In the genomic region with DNA sequence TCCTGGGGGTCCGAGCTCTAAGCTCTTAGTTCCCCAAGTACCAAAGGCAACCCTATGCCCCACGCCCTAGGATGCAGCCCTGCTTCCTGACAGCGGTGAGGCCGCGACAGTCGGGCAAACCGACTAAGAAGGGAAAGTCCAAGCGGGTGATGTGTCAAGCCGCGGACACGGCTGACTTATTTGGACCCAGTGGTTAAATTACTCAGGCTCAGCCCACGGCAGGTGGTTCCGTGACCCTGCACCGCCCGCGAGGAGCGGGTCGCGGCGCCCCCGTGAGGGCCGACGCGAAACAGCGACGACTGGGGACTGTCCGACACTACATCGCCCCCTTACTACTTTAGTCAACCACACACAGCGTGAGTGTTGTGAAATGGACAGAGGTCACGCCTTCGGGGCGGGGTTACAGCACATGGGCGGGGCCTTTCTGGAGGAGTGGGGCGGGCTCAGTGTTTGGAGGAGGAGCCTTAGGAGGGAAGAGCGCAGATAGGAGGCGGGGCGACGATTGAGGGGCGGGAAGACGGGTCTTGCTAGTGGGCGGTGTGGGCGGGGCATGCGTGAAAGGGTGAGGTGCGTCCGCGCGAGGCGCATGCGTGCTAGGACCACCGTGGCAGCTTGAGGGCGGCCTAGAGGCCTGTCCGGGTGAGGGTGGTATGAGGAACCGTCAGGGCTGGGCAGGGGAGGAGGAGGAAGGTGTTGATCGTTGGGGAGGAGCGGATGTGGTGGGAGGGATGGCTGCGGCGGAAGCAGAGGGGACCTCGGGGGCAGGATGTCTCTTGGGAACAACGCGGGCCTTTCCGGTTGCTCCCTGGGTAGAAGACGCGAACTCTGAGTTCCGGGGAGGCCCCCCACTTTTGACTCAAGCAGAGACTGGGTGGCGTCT, we compare ENCODE assay signal across 8 mouse cellular contexts. TPM values are rescaled to one million over a fixed set of nuclear protein-coding genes. Genes with fewer than 3 reads are reported as not detected.
DNase-seq lines count a peak whose midpoint lies in the region; ATAC-seq and TF ChIP-seq lines count a peak whose summit lies in the region.

A gene (plus strand): TSS at position 555 of the 880 bp plus-strand sequence.

- peak within 1 kb of the TSS; percentile 55 for H3K4me2 ChIP-seq in forebrain, postnatal 0 days (ENCODE audit: low read depth)
- H3K4me2 ChIP-seq in lung, embryonic 15.5 days, result peak within 1 kb of the TSS; percentile 71

- peak; percentile 52 to 97 (median 82) for TF ChIP-seq CTCF in MEL (IDR thresholded peaks at IDR 0.05 in 2 of 3, conservative IDR thresholded peaks at IDR 0.05 in 1 of 3; ENCODE audit: control insufficient read depth in 1 of 3, insufficient read depth in 1 of 3, low read depth in 2 of 3, low read length in 3 of 3, poor library complexity in 1 of 3, severe bottlenecking in 1 of 3)
- TF ChIP-seq CTCF in cerebellum, adult 2 months (IDR thresholded peaks at IDR 0.05; ENCODE audit: borderline replicate concordance, insufficient read depth, low read depth, low read length), result peak; percentile 81
- peak; percentile 86 for TF ChIP-seq CTCF in forebrain, postnatal 0 days (IDR thresholded peaks at IDR 0.05; ENCODE audit: low read depth)

- H3K36me3 ChIP-seq in MEL (ENCODE audit: control insufficient read depth in 1 of 2, insufficient read depth in 2 of 2, low read length in 2 of 2), result peaks cover 5 to 9% of the 10 kb centered on the region in 2 experiments
- peaks cover 18% of the 10 kb centered on the region for H3K36me3 ChIP-seq in forebrain, postnatal 0 days (ENCODE audit: insufficient read depth)
- peaks cover 19% of the 10 kb centered on the region for H3K36me3 ChIP-seq in lung, embryonic 15.5 days

- H3K79me2 ChIP-seq in MEL (ENCODE audit: control insufficient read depth, insufficient read depth, low read length, poor library complexity), result peaks cover 5% of the 10 kb centered on the region; the same call in 1 of the 2 replicates

- peak within 1 kb of the TSS; percentile 82 to 89 for H3K4me3 ChIP-seq in MEL (ENCODE audit: control insufficient read depth in 1 of 2, insufficient read depth in 1 of 2, low read depth in 2 of 2, low read length in 2 of 2)
- peak within 1 kb of the TSS; percentile 75 for H3K4me3 ChIP-seq in cerebellum, adult 2 months (replicated peaks; ENCODE audit: insufficient read depth, low read depth, low read length)
- peak within 1 kb of the TSS; percentile 62 for H3K4me3 ChIP-seq in forebrain, postnatal 0 days (ENCODE audit: low read depth, low read length)
- peak within 1 kb of the TSS; percentile 71 for H3K4me3 ChIP-seq in lung, embryonic 15.5 days

- H3K9me3 ChIP-seq in MEL (replicated peaks; ENCODE audit: insufficient read depth, low read length), result no peaks in the 10 kb centered on the region
- no peaks in the 10 kb centered on the region for H3K9me3 ChIP-seq in forebrain, postnatal 0 days (ENCODE audit: low read length)
- no peaks in the 10 kb centered on the region for H3K9me3 ChIP-seq in lung, embryonic 15.5 days

- peak within 1 kb of the TSS; percentile 72 for H3K9ac ChIP-seq in MEL (ENCODE audit: control insufficient read depth, low read depth, low read length, poor library complexity, severe bottlenecking)
- peak within 1 kb of the TSS; percentile 64 for H3K9ac ChIP-seq in forebrain, postnatal 0 days
- H3K9ac ChIP-seq in lung, embryonic 15.5 days, result peak within 1 kb of the TSS; percentile 72

- H3K4me1 ChIP-seq in MEL (ENCODE audit: control insufficient read depth in 1 of 2, insufficient read depth in 2 of 2, low read length in 2 of 2), result peaks cover 4 to 15% of the 10 kb centered on the region in 2 experiments
- H3K4me1 ChIP-seq in cerebellum, adult 2 months (ENCODE audit: control insufficient read depth, insufficient read depth, low read length), result no peaks in the 10 kb centered on the region; the same call in 1 of the 2 replicates
- H3K4me1 ChIP-seq in forebrain, postnatal 0 days (ENCODE audit: insufficient read depth), result peaks cover 5% of the 10 kb centered on the region; the same call in 1 of the 2 replicates
- peaks cover 10% of the 10 kb centered on the region for H3K4me1 ChIP-seq in lung, embryonic 15.5 days

- H3K27ac ChIP-seq in MEL (ENCODE audit: control insufficient read depth, low read depth, low read length), result peak within 1 kb of the TSS; percentile 84
- 0 out of 2 replicates have a peak within 1 kb of the TSS, but pooled peaks have one; percentile 31 for H3K27ac ChIP-seq in cerebellum, adult 2 months (ENCODE audit: insufficient read depth, low read length)
- H3K27ac ChIP-seq in forebrain, postnatal 0 days (ENCODE audit: low read depth, low read length), result peak within 1 kb of the TSS; percentile 80
- H3K27ac ChIP-seq in lung, embryonic 15.5 days, result peak within 1 kb of the TSS; percentile 94

- peak; percentile 85 for TF ChIP-seq RAD21 in MEL (IDR thresholded peaks at IDR 0.05; ENCODE audit: low read depth, low read length)

- DNase-seq in MEL (ENCODE audit: low read depth, low spot score), result peak; percentile 100
- DNase-seq in cerebellum, adult 2 months, result peak; percentile 99
- DNase-seq in forebrain, postnatal 0 days, result peak; percentile 98
- DNase-seq in heart, postnatal 4 days, result peak; percentile 99
- DNase-seq in layer of hippocampus, adult 8-10 months (ENCODE audit: low spot score in 2 of 2), result peak; percentile 97 to 98
- peak; percentile 99 for DNase-seq in ovary, adult 18-20 months (ENCODE audit: low spot score)
- peak; percentile 98 for DNase-seq in thymus, postnatal 0 days (ENCODE audit: low spot score)

- peak; percentile 16 to 77; a peak in 3 of 4 replicates for TF ChIP-seq EP300 in MEL (IDR thresholded peaks at IDR 0.05; ENCODE audit: low read depth in 1 of 2, low read length in 2 of 2)

- TF ChIP-seq POLR2A in MEL (IDR thresholded peaks at IDR 0.05; ENCODE audit: control insufficient read depth in 1 of 2, insufficient read depth in 1 of 2, low read depth in 1 of 2, low read length in 2 of 2, poor library complexity in 1 of 2), result peak; percentile 57 to 72; a peak in 3 of 4 replicates
- TF ChIP-seq POLR2A in cerebellum, adult 2 months (IDR thresholded peaks at IDR 0.05; ENCODE audit: borderline replicate concordance, insufficient read depth, low read length), result peak; percentile 96

- no peaks in the 10 kb centered on the region for H3K27me3 ChIP-seq in MEL (ENCODE audit: control insufficient read depth in 1 of 2, insufficient read depth in 2 of 2, low read length in 2 of 2)
- H3K27me3 ChIP-seq in cerebellum, adult 2 months (ENCODE audit: control insufficient read depth, insufficient read depth, low read length), result no peaks in the 10 kb centered on the region
- H3K27me3 ChIP-seq in forebrain, postnatal 0 days (ENCODE audit: insufficient read depth, low read length), result no peaks in the 10 kb centered on the region
- no peaks in the 10 kb centered on the region for H3K27me3 ChIP-seq in lung, embryonic 15.5 days

- under 1% methylated on average over 65 of the region's 65 CpGs for WGBS in cerebellum, adult 2 months
- 1% methylated on average over 65 of the region's 65 CpGs for WGBS in forebrain, postnatal 0 days
- under 1% methylated on average over 65 of the region's 65 CpGs for WGBS in lung, embryonic 15.5 days

- ATAC-seq in forebrain, postnatal 0 days, result peak; percentile 94
- ATAC-seq in lung, embryonic 15.5 days (ENCODE audit: borderline replicate concordance, extremely low read depth, low FRiP score, low TSS enrichment), result peak; percentile 98

TF ChIP-seq in MEL, 35 proteins besides CTCF, POLR2A, EP300 and RAD21 (continues in another document):
- no peak for TF ChIP-seq CHD1 (IDR thresholded peaks at IDR 0.05; ENCODE audit: low read depth, low read length)
- TF ChIP-seq HCFC1 (IDR thresholded peaks at IDR 0.05; ENCODE audit: low read depth, low read length), result peak; percentile 91
- TF ChIP-seq E2F4 (IDR thresholded peaks at IDR 0.05; ENCODE audit: borderline replicate concordance, low read depth, low read length), result no peak; the same call in 1 of the 2 replicates
- no peak for TF ChIP-seq MEF2A (IDR thresholded peaks at IDR 0.05; ENCODE audit: extremely low read depth, insufficient replicate concordance, low read depth, low read length, poor library complexity, severe bottlenecking)
- TF ChIP-seq BHLHE40 (IDR thresholded peaks at IDR 0.05; ENCODE audit: borderline replicate concordance, low read depth, low read length), result 0 out of 2 replicates have a peak, but pooled peaks have one; percentile 23
- peak; percentile 85 for TF ChIP-seq NRF1 (IDR thresholded peaks at IDR 0.05; ENCODE audit: insufficient read depth, low read depth, low read length, poor library complexity, severe bottlenecking)
- TF ChIP-seq MYC (IDR thresholded peaks at IDR 0.05; ENCODE audit: low read depth, low read length), result peak; percentile 53
- TF ChIP-seq NELFE (IDR thresholded peaks at IDR 0.05; ENCODE audit: low read depth, low read length), result peak; percentile 67
- TF ChIP-seq ETS1 (IDR thresholded peaks at IDR 0.05; ENCODE audit: low read depth, low read length), result peak; percentile 62; the same call in 1 of the 2 replicates
- no peak for TF ChIP-seq USF2 (IDR thresholded peaks at IDR 0.05; ENCODE audit: borderline replicate concordance in 1 of 2, insufficient read depth in 1 of 2, low read depth in 1 of 2, low read length in 2 of 2)
- TF ChIP-seq SMC3 (IDR thresholded peaks at IDR 0.05; ENCODE audit: low read depth, low read length), result peak; percentile 84
- peak; percentile 75 for TF ChIP-seq MYB (IDR thresholded peaks at IDR 0.05; ENCODE audit: low read depth, low read length)
- no peak for TF ChIP-seq MAFK (IDR thresholded peaks at IDR 0.05; ENCODE audit: borderline replicate concordance, low read depth, low read length)
- TF ChIP-seq ELF1 (IDR thresholded peaks at IDR 0.05; ENCODE audit: low read depth, low read length), result peak; percentile 61
- TF ChIP-seq ZNF384 (IDR thresholded peaks at IDR 0.05; ENCODE audit: low read depth, low read length), result no peak
- TF ChIP-seq UBTF (IDR thresholded peaks at IDR 0.05; ENCODE audit: borderline replicate concordance, insufficient read depth, low read depth, low read length), result no peak
- TF ChIP-seq TCF12 (IDR thresholded peaks at IDR 0.05; ENCODE audit: low read depth, low read length), result peak; percentile 67
- peak; percentile 67 for TF ChIP-seq TBP (IDR thresholded peaks at IDR 0.05; ENCODE audit: low read depth, low read length)

RNA-seq across cellular contexts. Expression of the gene that starts here (rescaled TPM):
- total RNA-seq in MEL (2012; rRNA removed), result 40.2 and 41.6 TPM in 2 replicates
- polyA plus RNA-seq in MEL (2012; ENCODE audit: insufficient read depth in 1 of 2, insufficient read length in 2 of 2, low read depth in 1 of 2, low replicate concordance in 2 of 2, missing spikeins in 1 of 2), result 1,000 to 10,000 TPM in 1 of 2 experiments, 10 to 100 TPM in 1; 47.1 to 1,743 TPM
- 63.8 and 64.1 TPM in 2 replicates for polyA plus RNA-seq in cerebellum, adult 2 months (2012; rRNA removed)
- 200 and 213 TPM in 2 replicates for total RNA-seq in forebrain, postnatal 0 days (2014; rRNA removed)
- 45.5 and 46.2 TPM in 2 replicates for polyA plus RNA-seq in forebrain, postnatal 0 days (2015; fragmentation: Nextera tagmentation; extraction: Ambion mirVana)
- total RNA-seq in heart, postnatal 4 days (2021), result 10 to 100 TPM; 46.9 to 49.4 TPM
- total RNA-seq in layer of hippocampus, adult 8-10 months (2022), result 10 to 100 TPM; 48.6 to 68.6 (median 55.6) TPM
- 41.4 and 44.2 TPM in 2 replicates for polyA plus RNA-seq in lung, embryonic 15.5 days (2015; fragmentation: Nextera tagmentation; extraction: Ambion mirVana)
- polyA plus RNA-seq in thymus, postnatal 0 days (2015; fragmentation: Nextera tagmentation; extraction: Ambion mirVana), result 59.4 and 60.0 TPM in 2 replicates

Comparison
In these comparisons a context has a peak if more than half of its experiments do, and no peak if none do; other contexts are left out.
1. Peak in every context shown above with its lines: DNase-seq, ATAC-seq, H3K4me3 ChIP-seq and H3K27ac ChIP-seq.
2. H3K27ac ChIP-seq: peak in every context shown above with its lines; median percentile 94 in lung, embryonic 15.5 days; 84 in MEL; 80 in forebrain, postnatal 0 days; 31 in cerebellum, adult 2 months.